Mouse (Mus musculus) kidney, adult 8-10 months (tissue): Measurements from ENCODE around the gene Cep112.
A peak's percentile ranks its signal among the peaks of the same experiment; 100 is the strongest.

Experiments
- DNase-seq, 2 experiments: peaks; one replicate each; pipeline ENCODE4 v3.0.0; 2022

Cep112 gene

GRCm38 (mm10) chr11:108885276-108885896 is 460.4 kb downstream of the Cep112 start:
- DNase-seq: no peak

- DNase-seq: no peak
These were observed 461.1 kb downstream of the Cep112 start for GRCm38 (mm10) chr11:108886060-108886459.

GRCm38 (mm10) chr11:108889121-108889520 is 464.1 kb downstream of the Cep112 start:
- DNase-seq: peak in 1 of 2 experiments; percentile 6

- DNase-seq: no peak
These were observed 465.6 kb downstream of the Cep112 start for GRCm38 (mm10) chr11:108890544-108890943.

- no peak for DNase-seq
These were observed 466.3 kb downstream of the Cep112 start for GRCm38 (mm10) chr11:108891111-108891870.

GRCm38 (mm10) chr11:108891871-108892380 is 466.9 kb downstream of the Cep112 start:
- DNase-seq: no peak

GRCm38 (mm10) chr11:108892406-108892805 is 467.4 kb downstream of the Cep112 start:
- no peak for DNase-seq

- no peak for DNase-seq
These were observed 468.3 kb downstream of the Cep112 start for GRCm38 (mm10) chr11:108893232-108893790.

- no peak for DNase-seq
These were observed 469.0 kb downstream of the Cep112 start for GRCm38 (mm10) chr11:108893855-108894510.

- DNase-seq: no peak
These were observed 472.0 kb downstream of the Cep112 start for GRCm38 (mm10) chr11:108897034-108897433.

- DNase-seq: no peak
These were observed 473.1 kb downstream of the Cep112 start for GRCm38 (mm10) chr11:108898063-108898462.

- no peak for DNase-seq
These were observed 473.5 kb downstream of the Cep112 start for GRCm38 (mm10) chr11:108898483-108898882.

GRCm38 (mm10) chr11:108900718-108901488 is 475.9 kb downstream of the Cep112 start:
- no peak for DNase-seq

GRCm38 (mm10) chr11:108901670-108902069 is 476.7 kb downstream of the Cep112 start:
- DNase-seq: no peak

GRCm38 (mm10) chr11:108902303-108902702 is 477.3 kb downstream of the Cep112 start:
- DNase-seq: no peak

GRCm38 (mm10) chr11:108906590-108907254 is 481.7 kb downstream of the Cep112 start:
- no peak for DNase-seq

- DNase-seq: no peak
These were observed 484.6 kb downstream of the Cep112 start for GRCm38 (mm10) chr11:108909396-108910195.
